Mouse (Mus musculus): ENCODE data around the gene Rgl1. TPM values are rescaled to one million over a fixed set of nuclear protein-coding genes. Genes with fewer than 3 reads are reported as not detected.

Rgl1 gene
- polyA plus RNA-seq, 1 experiment from 2014 or later = 26.3 TPM

- WGBS = 81% methylated on average over 9 of the region's 9 CpGs
- Histone ChIP-seq H3K4me1 (replicated peaks; ENCODE audit: control insufficient read depth, insufficient read depth, low read length) (peaks cover 1% of the 10 kb centered on the region; the same call in 1 of the 2 replicates), H3K4me2 (no peak overlapping the region), H3K27ac (ENCODE audit: low read depth, low read length) (no peak overlapping the region), H3K4me3 (ENCODE audit: low read depth, low read length) (no peak overlapping the region), H3K27me3 (replicated peaks; ENCODE audit: control insufficient read depth, insufficient read depth, low read length) (no peaks in the 10 kb centered on the region), H3K36me3 (ENCODE audit: control insufficient read depth, insufficient read depth, low read length) (no peaks in the 10 kb centered on the region), H3K9ac (ENCODE audit: low read depth, low read length) (no peak overlapping the region), H3K9me3 (ENCODE audit: control insufficient read depth, low read length) (no peaks in the 10 kb centered on the region)
- DNase-seq (ENCODE audit: low spot score) (no peak), ATAC-seq (replicated peaks; ENCODE audit: low FRiP score) (no peak)
Observed at GRCm38 (mm10) chr1:152603628-152604027, 162.5 kb downstream of the Rgl1 start.

DNA sequence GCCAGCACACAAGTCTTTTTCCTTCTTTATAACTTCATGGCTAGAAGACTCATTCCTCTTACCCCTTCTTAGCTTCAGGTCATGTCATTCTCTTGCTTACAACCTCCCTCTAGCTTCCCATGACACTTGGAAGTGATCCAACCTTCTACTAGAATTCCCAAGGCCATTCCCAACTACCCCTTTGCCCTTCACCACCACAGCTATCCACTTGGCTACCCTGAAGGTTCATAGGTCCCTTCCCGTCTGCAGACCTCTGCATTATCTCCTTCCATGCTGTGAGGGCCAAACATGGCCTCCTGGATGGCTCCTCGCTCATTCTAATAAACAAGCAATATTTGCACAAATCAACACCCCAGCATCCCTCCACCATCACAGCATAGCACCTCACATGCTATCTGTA, 165.7 kb downstream of the Rgl1 start:
- Histone ChIP-seq H3K36me3 (ENCODE audit: control insufficient read depth, insufficient read depth, low read length) (no peaks in the 10 kb centered on the region), H3K9me3 (ENCODE audit: control insufficient read depth, low read length) (no peaks in the 10 kb centered on the region), H3K27me3 (replicated peaks; ENCODE audit: control insufficient read depth, insufficient read depth, low read length) (no peaks in the 10 kb centered on the region), H3K9ac (ENCODE audit: low read depth, low read length) (no peak overlapping the region), H3K4me2 (no peak overlapping the region), H3K4me1 (replicated peaks; ENCODE audit: control insufficient read depth, insufficient read depth, low read length) (peaks cover 4% of the 10 kb centered on the region; the same call in 1 of the 2 replicates), H3K4me3 (ENCODE audit: low read depth, low read length) (no peak overlapping the region), H3K27ac (ENCODE audit: low read depth, low read length) (no peak overlapping the region)
- ATAC-seq (replicated peaks; ENCODE audit: low FRiP score) = no peak
- no peak for DNase-seq (ENCODE audit: low spot score)
- 81% methylated on average over 2 of the region's 2 CpGs for WGBS

DNA sequence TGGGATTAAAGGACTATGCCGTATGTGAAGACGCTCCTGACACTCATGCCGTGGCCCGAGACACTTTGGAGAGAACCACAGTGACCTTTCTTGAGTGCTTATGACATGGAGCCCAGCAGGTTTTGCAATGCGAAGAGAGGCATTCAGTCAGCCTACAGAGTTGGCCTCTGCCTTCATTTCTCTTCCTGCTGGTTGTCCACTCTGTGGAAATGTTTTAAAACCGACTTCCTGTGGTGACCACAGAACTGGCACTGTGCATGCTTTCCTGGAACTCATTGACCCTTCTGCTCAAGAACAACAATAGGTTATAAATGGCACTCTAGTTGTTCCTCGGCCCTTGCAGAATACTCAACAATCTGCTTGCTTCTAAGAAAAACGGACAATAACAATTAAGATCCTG, 166.8 kb downstream of the Rgl1 start:
- DNase-seq (ENCODE audit: low spot score) = no peak

GRCm38 (mm10) chr1:152594690-152595089, 171.5 kb downstream of the Rgl1 start:
- Histone ChIP-seq H3K4me2 (no peak overlapping the region), H3K9me3 (ENCODE audit: control insufficient read depth, low read length) (no peaks in the 10 kb centered on the region), H3K9ac (ENCODE audit: low read depth, low read length) (no peak overlapping the region), H3K4me3 (ENCODE audit: low read depth, low read length) (no peak overlapping the region), H3K4me1 (replicated peaks; ENCODE audit: control insufficient read depth, insufficient read depth, low read length) (peaks cover 36% of the 10 kb centered on the region), H3K36me3 (ENCODE audit: control insufficient read depth, insufficient read depth, low read length) (no peaks in the 10 kb centered on the region; the same call in 1 of the 2 replicates), H3K27ac (ENCODE audit: low read depth, low read length) (no peak overlapping the region), H3K27me3 (replicated peaks; ENCODE audit: control insufficient read depth, insufficient read depth, low read length) (no peaks in the 10 kb centered on the region)
- ATAC-seq (replicated peaks; ENCODE audit: low FRiP score) (no peak), DNase-seq (ENCODE audit: low spot score) (no peak)
- WGBS = 33% methylated on average over 5 of the region's 5 CpGs

More for the DNA sequence above, 166.8 kb downstream of the Rgl1 start:
- H3K4me3 ChIP-seq (ENCODE audit: low read depth, low read length) = no peak overlapping the region
- H3K4me2 ChIP-seq = no peak overlapping the region
- H3K36me3 ChIP-seq (ENCODE audit: control insufficient read depth, insufficient read depth, low read length) = no peaks in the 10 kb centered on the region
- peaks cover 15% of the 10 kb centered on the region for H3K4me1 ChIP-seq (replicated peaks; ENCODE audit: control insufficient read depth, insufficient read depth, low read length)
- H3K27me3 ChIP-seq (replicated peaks; ENCODE audit: control insufficient read depth, insufficient read depth, low read length) = no peaks in the 10 kb centered on the region
- no peaks in the 10 kb centered on the region for H3K9me3 ChIP-seq (ENCODE audit: control insufficient read depth, low read length)
- H3K9ac ChIP-seq (ENCODE audit: low read depth, low read length) = no peak overlapping the region
- ATAC-seq (replicated peaks; ENCODE audit: low FRiP score) = no peak
- WGBS = 49% methylated on average over 8 of the region's 8 CpGs
- H3K27ac ChIP-seq (ENCODE audit: low read depth, low read length) = no peak overlapping the region

GRCm38 (mm10) chr1:152593831-152594549, 172.2 kb downstream of the Rgl1 start:
- Histone ChIP-seq H3K36me3 (ENCODE audit: control insufficient read depth, insufficient read depth, low read length) (no peaks in the 10 kb centered on the region; the same call in 1 of the 2 replicates), H3K4me2 (no peak overlapping the region), H3K4me3 (ENCODE audit: low read depth, low read length) (no peak overlapping the region), H3K9me3 (ENCODE audit: control insufficient read depth, low read length) (no peaks in the 10 kb centered on the region), H3K9ac (ENCODE audit: low read depth, low read length) (no peak overlapping the region), H3K4me1 (replicated peaks; ENCODE audit: control insufficient read depth, insufficient read depth, low read length) (peaks cover 36% of the 10 kb centered on the region), H3K27me3 (replicated peaks; ENCODE audit: control insufficient read depth, insufficient read depth, low read length) (no peaks in the 10 kb centered on the region), H3K27ac (ENCODE audit: low read depth, low read length) (no peak overlapping the region)
- no peak for DNase-seq (ENCODE audit: low spot score)
- 81% methylated on average over 9 of the region's 9 CpGs for WGBS
- ATAC-seq (replicated peaks; ENCODE audit: low FRiP score) = no peak

DNA sequence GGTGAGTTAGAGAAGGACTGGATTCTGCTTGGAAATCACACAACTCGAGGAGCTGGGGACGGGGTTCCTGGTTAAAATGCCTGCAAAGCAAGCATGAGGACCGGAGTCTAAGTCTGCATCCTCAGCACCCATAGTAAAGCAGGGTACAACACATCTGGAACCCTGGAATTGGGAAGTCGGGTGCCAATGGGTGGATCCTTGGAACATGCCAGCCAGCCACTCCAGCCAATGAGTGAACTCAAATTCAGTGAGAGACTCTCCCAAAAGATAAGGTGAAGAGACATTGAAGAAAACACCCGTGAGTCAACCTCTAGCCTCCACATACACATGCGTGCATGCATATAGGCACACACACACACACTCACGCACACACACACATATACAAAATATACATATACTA, 172.8 kb downstream of the Rgl1 start:
- no peak for DNase-seq (ENCODE audit: low spot score)
- no peaks in the 10 kb centered on the region for H3K27me3 ChIP-seq (replicated peaks; ENCODE audit: control insufficient read depth, insufficient read depth, low read length)
- H3K4me2 ChIP-seq = no peak overlapping the region
- no peaks in the 10 kb centered on the region; the same call in 1 of the 2 replicates for H3K36me3 ChIP-seq (ENCODE audit: control insufficient read depth, insufficient read depth, low read length)
- H3K4me1 ChIP-seq (replicated peaks; ENCODE audit: control insufficient read depth, insufficient read depth, low read length) = peaks cover 33% of the 10 kb centered on the region
- no peaks in the 10 kb centered on the region for H3K9me3 ChIP-seq (ENCODE audit: control insufficient read depth, low read length)
- WGBS = 87% methylated on average over 7 of the region's 7 CpGs
- no peak overlapping the region for H3K4me3 ChIP-seq (ENCODE audit: low read depth, low read length)
- H3K27ac ChIP-seq (ENCODE audit: low read depth, low read length) = no peak overlapping the region
- ATAC-seq (replicated peaks; ENCODE audit: low FRiP score) = no peak
- H3K9ac ChIP-seq (ENCODE audit: low read depth, low read length) = no peak overlapping the region

DNA sequence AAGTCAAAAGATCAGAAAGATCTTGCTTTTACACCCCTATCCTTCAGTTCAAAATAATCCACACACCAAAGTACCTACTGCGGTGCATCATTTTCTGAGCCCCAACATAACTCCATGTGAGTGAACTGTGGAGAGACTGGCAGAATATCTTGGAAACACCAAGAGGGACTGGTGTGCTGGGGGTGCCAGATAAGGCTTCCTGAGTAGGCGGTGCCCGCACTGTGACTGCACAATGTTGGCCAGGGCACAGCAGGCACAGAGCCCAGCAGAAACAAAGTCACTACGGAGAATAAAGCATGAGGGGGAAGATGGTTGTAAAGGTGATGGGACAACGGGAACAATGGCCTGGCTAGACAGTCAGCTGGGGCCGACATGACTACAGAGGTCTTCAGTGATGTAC, 173.5 kb downstream of the Rgl1 start:
- Histone ChIP-seq H3K27me3 (replicated peaks; ENCODE audit: control insufficient read depth, insufficient read depth, low read length) (no peaks in the 10 kb centered on the region), H3K27ac (ENCODE audit: low read depth, low read length) (no peak overlapping the region), H3K4me3 (ENCODE audit: low read depth, low read length) (no peak overlapping the region), H3K4me1 (replicated peaks; ENCODE audit: control insufficient read depth, insufficient read depth, low read length) (peaks cover 33% of the 10 kb centered on the region), H3K4me2 (no peak overlapping the region), H3K36me3 (ENCODE audit: control insufficient read depth, insufficient read depth, low read length) (no peaks in the 10 kb centered on the region; the same call in 1 of the 2 replicates), H3K9ac (ENCODE audit: low read depth, low read length) (no peak overlapping the region), H3K9me3 (ENCODE audit: control insufficient read depth, low read length) (no peaks in the 10 kb centered on the region)
- ATAC-seq (replicated peaks; ENCODE audit: low FRiP score) (peak; percentile 90), DNase-seq (ENCODE audit: low spot score) (no peak)
- 62% methylated on average over 6 of the region's 6 CpGs for WGBS

- H3K9ac ChIP-seq (ENCODE audit: low read depth, low read length) = no peak overlapping the region
- no peak overlapping the region for H3K27ac ChIP-seq (ENCODE audit: low read depth, low read length)
- H3K4me2 ChIP-seq = no peak overlapping the region
- DNase-seq (ENCODE audit: low spot score) (no peak), ATAC-seq (replicated peaks; ENCODE audit: low FRiP score) (peak; percentile 49)
- no peaks in the 10 kb centered on the region; the same call in 1 of the 2 replicates for H3K36me3 ChIP-seq (ENCODE audit: control insufficient read depth, insufficient read depth, low read length)
- H3K4me3 ChIP-seq (ENCODE audit: low read depth, low read length) = no peak overlapping the region
- H3K27me3 ChIP-seq (replicated peaks; ENCODE audit: control insufficient read depth, insufficient read depth, low read length) = no peaks in the 10 kb centered on the region
- H3K9me3 ChIP-seq (ENCODE audit: control insufficient read depth, low read length) = no peaks in the 10 kb centered on the region
- H3K4me1 ChIP-seq (replicated peaks; ENCODE audit: control insufficient read depth, insufficient read depth, low read length) = peaks cover 33% of the 10 kb centered on the region
- 82% methylated on average over 13 of the region's 15 CpGs for WGBS
Observed at GRCm38 (mm10) chr1:152591746-152592498, 174.2 kb downstream of the Rgl1 start.
